Mouse (Mus musculus) ES-Bruce4 (cell line): Measurements from ENCODE around the gene Def6.

Experiments
- EP300 ChIP-seq: IDR thresholded peaks from 2 replicates; pipeline ENCODE4 v1.6.1; 2011; ENCODE audit warnings: low read depth, low read length; ENCODE audit not compliant: insufficient read depth
- POLR2A ChIP-seq: IDR thresholded peaks from one replicate; pipeline ENCODE4 v1.8.1; 2011; ENCODE audit warnings: low read length; ENCODE audit not compliant: insufficient read depth

DNA sequence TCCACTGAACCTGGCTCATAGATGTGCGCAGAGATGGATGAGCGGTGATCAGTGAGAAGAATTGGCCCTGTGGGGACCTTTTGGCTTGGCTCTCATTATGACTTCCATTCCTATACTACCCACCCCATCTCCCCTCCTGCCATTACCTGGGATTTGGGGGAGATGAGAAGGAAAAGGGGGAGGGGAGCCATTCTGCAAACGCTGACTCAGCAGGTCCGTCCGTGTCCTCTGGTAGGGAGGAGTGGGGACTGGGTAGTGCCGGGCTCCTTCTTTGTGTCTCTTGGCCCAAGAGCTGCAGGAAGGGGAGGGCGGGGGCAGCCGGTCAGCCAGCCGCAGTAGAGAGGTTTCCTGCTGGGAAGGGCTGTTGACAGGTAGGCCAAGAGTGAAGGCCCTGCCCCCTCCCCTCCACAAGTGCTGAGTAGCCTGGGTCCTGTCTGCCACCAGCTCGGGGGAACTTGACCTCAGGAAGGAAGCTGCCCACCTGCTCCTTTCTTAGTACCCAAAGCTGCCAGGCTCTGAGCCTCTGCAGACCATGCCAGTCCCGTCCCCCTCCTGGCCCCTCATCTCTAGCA lies 46.2 kb upstream of the Def6 start:
- TF ChIP-seq EP300 (no peak), POLR2A (no peak)
